Mouse (Mus musculus) urinary bladder, adult 2 months (tissue): ENCODE measurements around the gene Afmid. TPM values are rescaled to one million over a fixed set of nuclear protein-coding genes. Genes with fewer than 3 reads are reported as not detected.

Source experiments
- DNase-seq: peaks from one replicate; pipeline ENCODE4 v3.0.0; 2022; ENCODE audit warnings: low spot score
- polyA plus RNA-seq: library from polyadenylated mRNA; depleted of rRNA; stranded (reverse); fragments of >200 nt; gene quantifications from 2 replicates; pipeline ENCODE4 v1.2.3, GENCODE M21; 2012

The Afmid gene
- polyA plus RNA-seq, 1 experiment, result 11.8 TPM

DNA sequence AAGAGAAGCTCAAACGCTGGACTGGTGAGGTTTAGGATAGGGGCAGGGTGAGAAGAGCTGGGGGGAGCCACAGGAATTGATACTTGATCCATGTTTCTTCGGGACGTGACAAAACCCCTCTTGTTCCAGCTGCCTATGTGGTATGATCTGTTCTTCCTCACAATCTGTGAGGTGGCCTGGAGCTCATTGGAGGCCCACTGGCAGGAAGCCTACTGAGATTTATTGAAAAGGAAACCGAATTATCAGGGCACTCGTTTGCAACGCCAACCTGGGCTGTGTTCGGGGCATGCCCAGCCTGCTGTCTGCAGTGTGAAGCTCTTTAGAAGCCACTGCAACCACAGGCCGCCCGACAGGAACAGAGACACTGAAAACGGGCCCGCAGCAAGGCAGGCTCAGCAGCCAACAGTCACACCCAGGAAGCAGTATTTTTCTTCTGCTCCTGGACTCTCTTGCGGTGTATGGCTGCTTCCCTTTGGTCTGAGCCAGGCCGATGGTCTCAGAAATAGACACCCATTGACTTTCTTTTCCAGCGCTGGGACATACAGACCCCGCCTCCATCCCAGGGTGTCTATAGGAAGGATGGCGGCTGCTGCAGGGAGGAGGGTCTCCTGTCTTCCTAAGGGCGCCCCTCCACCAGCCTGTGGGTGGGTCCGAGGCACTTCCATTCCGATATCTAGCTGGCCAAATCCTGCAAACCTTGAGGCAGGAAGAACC lies 22.7 kb downstream of the Afmid start:
- DNase-seq, result no peak

DNA sequence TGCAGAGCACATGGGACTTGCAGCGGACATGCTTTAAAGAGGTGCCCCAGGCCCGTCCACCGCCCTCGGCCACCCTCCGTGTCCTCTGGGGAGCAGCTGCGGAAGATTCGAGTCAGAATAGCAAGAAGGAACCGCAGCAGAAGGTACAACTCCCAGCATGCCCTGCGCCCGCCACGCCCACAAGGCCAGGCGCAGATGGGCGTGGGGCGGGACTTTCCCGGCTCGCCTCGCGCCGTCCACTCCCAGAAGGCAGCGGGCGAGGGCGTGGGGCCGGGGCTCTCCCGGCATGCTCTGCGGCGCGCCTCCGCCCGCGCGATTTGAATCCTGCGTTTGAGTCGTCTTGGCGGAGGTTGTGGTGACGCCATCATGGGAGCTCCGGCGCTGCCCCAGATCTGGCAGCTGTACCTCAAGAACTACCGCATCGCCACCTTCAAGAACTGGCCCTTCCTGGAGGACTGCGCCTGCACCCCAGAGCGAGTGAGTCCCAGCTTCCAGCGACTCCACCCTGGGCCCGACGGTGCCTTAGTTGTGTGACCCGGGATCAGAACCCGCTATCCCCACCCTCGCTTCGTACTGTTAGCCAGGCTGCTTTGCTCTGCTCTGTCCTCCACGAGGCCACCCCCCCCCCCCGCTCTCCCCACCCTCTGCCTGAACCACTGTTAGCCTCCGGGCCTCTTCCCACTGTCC lies 23.4 kb downstream of the Afmid start, which contains the start of gene Birc5:
TSS of gene Birc5 (plus strand) at position 267 of the 687 bp plus-strand sequence.
- DNase-seq, result peak; percentile 86

- no peak for DNase-seq
Measured at GRCm38 (mm10) chr11:117852875-117853274, 27.2 kb downstream of the Afmid start.

DNA sequence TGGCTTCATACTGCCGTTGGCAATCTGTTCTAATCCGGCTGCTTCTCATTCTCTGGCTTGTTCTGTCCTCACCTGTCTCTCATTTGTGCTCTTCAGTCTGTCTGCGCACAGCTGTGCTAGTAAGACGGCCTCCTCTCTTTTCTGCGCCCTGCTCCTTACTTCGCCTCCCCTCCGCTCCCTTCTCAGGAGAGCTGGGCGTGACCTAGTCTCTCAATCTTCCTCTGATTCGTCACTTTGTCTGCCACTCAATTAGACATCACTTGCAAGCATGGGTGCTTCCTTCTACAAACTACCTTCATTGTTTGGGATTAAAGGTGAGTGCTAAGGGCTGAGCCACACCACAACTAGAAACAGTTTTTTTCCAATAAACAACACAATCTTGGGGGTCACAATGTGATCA lies 28.5 kb downstream of the Afmid start:
- DNase-seq, result no peak

DNA sequence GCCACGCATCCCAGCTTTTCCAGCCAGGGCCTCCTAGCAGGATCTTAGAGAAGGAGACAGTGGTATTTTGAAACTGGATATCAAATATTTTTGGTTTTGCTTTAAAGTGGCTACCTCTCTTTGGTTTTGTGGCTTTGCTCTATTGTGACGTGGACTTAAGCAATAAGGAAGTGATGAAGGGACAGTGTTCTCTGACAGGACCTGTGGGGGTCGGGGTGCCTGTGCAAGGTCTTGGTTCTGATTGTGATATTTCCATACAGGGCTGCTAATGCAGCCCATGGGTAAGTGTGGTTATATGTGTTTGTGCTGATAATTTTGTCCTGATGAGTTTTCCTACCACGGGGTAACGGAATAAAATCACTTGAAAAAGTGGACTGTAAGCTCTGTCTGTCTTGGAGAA lies 29.6 kb downstream of the Afmid start:
- DNase-seq, result no peak

DNA sequence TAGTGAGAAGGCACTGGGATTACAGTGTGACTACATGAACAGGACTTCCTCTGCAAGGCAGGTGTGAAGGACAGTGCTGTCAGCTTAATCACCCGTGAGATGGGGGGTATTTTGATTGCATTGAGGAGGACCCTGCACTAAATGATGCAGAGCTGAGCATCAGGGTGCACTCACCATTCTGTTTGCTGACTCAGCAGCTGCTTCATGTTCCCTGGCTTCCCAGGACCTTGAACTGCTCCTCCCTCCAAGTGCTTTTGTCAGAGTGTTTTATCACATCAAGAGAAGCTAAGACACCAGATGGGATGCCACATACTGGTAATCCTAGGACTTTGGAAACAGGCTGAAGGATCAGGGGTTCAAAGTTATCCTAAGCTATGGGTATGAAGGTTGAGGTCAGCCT lies 30.3 kb downstream of the Afmid start:
- no peak for DNase-seq

GRCm38 (mm10) chr11:117857462-117857861 lies 31.7 kb downstream of the Afmid start:
- no peak for DNase-seq

DNA sequence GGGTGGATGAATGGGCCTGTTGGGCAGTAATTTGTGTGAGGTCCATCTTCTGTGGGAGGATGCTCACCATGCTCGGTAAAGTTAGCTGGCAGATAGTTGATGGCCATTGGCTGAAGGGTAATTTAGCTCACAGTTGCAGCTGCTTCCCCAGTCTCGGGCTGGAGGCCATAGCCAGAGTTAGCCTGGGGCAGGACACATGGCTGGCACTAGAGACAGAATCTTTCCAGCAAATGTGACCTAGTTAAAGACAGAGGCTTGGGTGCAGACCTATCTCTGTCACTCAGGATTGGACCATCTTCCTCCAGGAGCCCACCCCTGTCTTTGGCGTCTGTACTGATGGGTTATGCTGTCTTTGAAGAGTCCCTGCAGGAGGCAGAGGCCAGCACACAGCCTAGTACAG lies 32.7 kb downstream of the Afmid start:
- DNase-seq, result no peak

DNA sequence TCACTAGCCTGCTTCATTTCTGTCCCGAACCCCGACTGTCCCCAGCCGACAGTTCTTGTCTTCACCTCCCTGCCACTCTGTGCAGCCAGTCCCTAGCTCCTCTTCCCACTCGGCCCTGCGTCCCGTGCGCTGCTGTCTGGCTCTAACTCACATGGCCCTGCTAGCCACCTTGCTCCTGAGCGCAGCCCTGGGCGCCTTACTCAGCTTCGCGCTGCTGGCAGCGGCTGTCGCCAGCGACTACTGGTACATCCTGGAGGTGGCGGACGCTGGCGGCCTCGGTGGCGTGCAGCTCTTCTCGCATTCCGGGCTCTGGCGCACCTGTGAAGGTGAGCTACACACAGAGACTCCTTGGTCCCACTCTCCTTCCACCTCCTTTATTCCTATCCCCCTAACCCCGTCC lies 34.9 kb downstream of the Afmid start, which contains the start of gene Tmem235:
TSS of gene Tmem235 (plus strand) at position 152 of the 400 bp plus-strand sequence.
- DNase-seq, result no peak

- DNase-seq, result no peak
Measured at GRCm38 (mm10) chr11:117863174-117863856, 37.6 kb downstream of the Afmid start.

GRCm38 (mm10) chr11:117864805-117865204 lies 39.1 kb downstream of the Afmid start:
- no peak for DNase-seq

DNA sequence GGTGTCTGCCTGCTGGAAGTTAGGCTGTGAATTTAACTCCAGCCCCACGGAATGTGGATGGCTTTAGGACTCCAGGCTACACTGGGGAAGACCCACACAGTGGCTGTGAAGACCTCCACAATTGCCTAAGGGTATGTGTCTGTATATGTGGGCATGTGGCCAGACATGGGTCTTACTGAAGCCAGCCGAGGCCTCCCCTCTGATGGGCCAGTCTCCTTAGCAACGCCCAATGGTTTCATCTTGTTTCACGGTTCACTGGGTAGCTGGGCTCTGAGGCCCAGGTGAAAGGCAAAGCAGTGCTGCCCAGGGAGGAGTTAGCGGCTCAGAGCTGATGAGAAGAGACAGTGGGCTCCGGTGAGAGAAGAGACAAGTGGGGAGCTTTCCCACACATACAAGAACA lies 40.3 kb downstream of the Afmid start:
- DNase-seq, result no peak

DNA sequence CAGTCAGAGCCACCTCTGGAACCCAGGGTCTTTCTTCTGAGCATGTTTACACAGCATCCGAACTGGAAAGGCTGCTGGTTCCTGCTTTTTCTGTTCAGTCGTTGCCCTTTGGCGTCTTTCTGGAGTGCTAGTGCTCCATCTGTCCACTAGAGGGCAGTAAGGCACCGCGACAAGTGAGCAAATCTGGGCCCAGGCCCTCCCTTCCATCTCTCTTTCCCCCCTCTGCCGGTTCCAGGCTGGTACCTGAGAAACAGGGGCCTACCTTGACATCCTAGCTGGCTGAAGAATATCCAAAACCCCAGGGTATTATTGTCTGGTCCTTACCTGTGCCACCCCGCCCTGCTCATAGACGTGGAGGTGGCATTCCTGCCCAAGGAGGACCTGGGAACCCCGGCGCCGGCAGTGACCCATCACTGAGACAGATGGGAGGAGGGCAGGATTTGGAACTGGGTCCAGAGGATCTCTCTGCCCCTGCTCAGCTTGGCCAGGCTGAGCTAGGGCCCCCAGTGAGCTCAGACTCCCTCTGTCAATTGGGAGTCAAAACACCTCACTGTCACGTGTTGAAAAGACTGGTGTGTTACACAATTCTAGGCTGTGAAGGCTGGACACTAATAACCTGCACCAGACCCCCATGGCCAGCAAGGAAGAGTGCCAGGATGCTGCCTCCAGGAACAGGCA lies 45.1 kb downstream of the Afmid start:
- no peak for DNase-seq

- DNase-seq, result no peak
Measured at GRCm38 (mm10) chr11:117871376-117871775, 45.7 kb downstream of the Afmid start.

DNA sequence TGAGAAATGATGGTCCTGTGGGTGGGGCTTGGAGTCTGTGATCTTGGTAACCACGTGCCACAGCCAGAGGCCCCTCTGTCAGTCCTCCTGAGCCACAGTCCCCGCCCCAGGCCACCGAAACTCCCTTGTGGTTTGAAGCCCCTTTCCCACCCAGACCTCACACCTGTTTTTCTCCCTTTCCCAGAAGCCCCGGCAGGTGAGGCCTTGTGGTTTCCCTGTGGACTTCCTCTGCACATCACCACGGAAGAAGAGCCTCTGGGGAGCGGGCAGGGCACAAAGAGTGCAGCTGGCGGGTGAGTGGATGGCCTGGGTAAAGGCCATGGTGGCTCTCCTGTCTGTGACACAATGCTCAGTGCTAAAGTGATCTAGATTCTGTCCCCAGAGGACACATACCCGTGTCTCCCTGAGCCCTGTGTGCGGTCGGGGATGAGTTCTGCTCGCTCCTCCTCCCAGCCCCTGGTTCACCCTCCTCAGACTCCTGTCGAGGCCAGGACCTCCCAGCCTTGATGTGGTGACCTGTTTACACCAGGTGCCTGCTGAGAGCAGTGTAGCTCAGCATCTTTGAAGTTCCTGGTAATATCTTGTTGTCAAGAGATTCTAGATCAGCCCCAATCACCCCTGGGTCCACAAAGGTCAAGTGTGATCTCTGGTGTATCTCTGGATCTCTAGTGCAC lies 46.3 kb downstream of the Afmid start:
- DNase-seq, result no peak

DNA sequence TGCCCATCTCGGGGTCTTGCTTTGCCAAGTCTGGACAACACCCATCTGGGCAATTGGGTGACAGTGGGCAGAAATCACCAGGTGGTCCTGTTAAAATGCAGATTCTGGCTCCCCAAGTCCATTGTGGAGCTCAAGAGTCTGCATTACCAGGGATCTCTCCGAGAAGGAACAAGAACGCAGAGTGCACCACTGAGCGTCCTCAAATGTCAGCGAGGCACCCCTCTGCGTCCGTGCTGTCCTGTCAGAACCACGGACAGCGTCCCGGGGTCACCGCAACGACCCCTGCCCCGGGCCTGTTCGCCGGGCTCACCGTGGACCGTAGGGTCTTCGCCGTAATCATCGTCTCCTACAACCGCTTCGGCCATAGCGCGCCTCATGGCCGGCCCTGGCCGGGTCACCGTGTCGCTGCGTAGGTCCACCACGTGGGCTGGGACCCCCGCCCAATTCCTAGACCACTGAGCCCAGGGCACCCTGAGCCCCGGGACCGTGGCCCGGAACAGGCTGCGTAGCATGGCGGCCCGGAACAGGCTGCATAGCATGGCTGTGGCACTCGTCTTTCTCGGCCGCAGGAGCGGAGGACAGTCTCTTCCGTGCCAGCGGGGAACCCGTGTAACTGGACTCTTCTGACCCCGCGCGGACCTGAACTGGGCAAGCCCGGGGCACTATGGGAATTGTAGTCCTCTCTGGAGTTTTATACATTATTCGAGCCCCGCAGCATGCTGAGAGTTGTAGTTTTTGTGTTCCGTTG lies 47.3 kb downstream of the Afmid start, which contains the start of gene Tha1:
TSS of gene Tha1 (minus strand) at position 621 of the 748 bp plus-strand sequence.
- peak; percentile 69 for DNase-seq

DNA sequence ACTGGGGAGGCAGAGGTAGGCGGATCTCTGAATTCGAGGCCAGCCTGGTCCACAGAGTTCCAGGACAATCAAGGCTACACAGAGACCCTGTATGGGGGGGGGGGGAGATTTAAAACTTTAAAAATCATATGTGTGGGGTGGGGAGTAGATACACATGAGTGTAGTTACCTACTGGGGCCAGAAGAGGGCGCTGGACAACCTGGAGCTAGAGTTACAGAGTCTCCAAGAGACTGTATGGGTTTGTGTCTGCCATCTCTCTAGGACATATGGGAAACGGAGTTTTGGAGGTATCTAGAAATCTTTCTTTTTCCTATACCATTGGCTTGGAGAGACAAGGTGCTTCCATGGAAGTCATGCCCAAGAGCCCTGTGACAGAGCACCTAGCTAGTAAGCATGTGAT lies 48.7 kb downstream of the Afmid start:
- no peak for DNase-seq

GRCm38 (mm10) chr11:117875681-117876080 lies 50.0 kb downstream of the Afmid start:
- no peak for DNase-seq

DNA sequence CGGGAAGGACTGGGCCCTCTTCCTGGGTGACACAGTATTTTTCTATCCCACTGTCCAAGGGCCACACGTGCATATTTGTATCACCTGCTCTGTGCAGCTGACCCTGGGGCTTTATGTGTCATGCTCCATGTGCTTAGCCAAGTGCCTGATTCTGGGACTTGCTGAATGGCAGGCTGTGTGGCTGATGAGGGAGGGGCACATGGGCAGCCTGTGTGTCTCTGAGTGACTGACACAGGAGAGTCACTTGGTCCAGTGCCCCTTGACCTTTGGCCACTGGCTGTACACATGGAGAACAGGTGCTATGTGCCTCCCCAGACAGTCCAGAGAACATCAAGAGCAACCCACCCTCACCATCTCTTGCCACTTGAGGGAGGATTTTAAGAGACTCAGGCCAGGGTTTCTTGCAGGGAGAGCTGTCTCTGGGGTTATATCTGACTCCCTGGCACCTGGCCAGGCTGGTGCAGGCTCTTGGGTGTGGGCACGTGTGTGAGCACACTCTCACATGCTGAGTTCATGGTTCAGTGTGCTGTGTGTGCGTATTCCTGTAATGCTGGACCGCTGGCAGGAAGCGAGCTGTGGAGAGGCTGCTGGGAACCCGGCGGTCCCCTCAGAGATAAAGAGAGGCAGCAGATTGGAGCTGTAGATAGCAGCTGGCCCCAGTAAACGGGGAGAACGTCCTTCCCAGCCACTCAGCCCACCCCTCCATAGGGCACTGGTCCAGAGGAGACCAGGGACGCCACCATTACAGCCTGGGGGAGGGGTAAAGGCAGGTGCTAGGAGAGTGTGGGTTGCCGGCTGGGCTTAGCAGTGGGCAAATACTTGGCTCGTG lies 52.4 kb downstream of the Afmid start:
- no peak for DNase-seq

GRCm38 (mm10) chr11:117878892-117879291 lies 53.2 kb downstream of the Afmid start:
- no peak for DNase-seq
